Mouse (Mus musculus): ENCODE measurements at regions not wholly inside any gene's neighbourhood (a gene's known extent, or its start where the extent isn't known, plus 50 kb on each side); places are given as distances from the start of the nearest gene placed in this dataset.

GRCm38 (mm10) chr14:110685247-110685646, 69.7 kb downstream of the Slitrk6 start:
- DNase-seq = no peak

GRCm38 (mm10) chr14:110679741-110680140, 75.2 kb downstream of the Slitrk6 start:
- DNase-seq = no peak

GRCm38 (mm10) chr14:110665712-110666111, 89.2 kb downstream of the Slitrk6 start:
- no peak for DNase-seq

DNA sequence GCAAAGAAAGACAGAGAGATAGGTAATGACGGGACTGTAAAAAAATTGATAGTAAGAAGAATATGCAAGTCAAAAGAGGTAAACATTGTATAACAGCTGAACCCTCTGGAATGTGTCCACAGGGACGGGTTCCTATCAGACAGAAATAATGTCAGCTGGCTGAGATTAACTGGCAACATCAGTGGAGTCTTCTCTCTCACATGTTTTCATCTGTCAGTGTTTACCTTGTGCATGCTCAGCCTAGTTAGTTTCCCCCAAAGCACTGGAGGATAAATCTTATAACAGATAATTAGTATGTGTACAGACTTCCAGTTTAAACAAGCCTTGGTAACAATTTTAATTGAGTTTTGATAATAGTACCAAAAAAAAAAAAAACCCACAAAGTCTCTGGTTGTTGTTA, 91.7 kb downstream of the Slitrk6 start:
- no peak for DNase-seq

DNA sequence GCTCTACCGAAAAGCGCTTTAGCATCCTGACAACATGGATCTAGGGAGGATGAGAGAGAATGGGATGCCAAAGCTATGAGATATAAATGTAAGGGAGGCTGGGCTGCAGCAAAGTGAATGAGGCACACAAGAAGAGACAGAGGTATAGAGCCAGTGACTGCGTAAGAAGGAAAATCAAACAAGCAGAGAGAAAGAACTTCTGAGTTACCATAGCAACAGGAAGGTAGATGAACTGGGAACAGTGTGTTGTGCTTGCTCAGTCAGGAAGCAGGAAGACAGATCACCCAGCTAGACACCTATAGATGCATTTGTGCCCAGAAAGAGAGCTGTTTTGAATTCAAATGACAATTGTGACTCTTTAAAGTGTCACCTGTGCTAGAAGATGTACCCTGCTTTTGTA, 120.8 kb downstream of the Slitrk6 start:
- no peak for DNase-seq

DNA sequence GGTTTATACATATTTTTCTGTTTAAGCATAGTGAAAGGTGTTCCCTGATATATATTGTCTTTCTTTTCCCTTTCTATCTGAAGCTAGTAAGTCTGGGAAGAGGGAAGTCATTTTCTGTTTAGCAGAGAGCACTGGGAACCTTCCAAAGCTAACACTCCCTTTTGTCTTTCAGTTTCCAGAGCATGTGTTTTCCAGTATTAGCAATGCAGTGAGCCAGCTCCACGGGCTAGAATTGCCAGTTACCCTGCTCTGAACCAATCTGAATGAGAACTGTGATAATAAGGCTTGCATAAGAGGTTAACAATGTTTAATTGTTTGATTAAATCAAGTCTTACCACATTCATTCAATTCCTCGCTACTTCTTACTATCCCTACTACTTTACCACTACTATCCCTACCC, 131.2 kb downstream of the Slitrk6 start:
- DNase-seq = peak in 1 of 2 experiments; percentile 2

GRCm38 (mm10) chr14:110618496-110618920, 136.4 kb downstream of the Slitrk6 start:
- no peak for DNase-seq

- DNase-seq = no peak
These were observed 138.5 kb downstream of the Slitrk6 start for GRCm38 (mm10) chr14:110616447-110616846.

GRCm38 (mm10) chr14:110580311-110580710, 174.6 kb downstream of the Slitrk6 start:
- DNase-seq = no peak

DNA sequence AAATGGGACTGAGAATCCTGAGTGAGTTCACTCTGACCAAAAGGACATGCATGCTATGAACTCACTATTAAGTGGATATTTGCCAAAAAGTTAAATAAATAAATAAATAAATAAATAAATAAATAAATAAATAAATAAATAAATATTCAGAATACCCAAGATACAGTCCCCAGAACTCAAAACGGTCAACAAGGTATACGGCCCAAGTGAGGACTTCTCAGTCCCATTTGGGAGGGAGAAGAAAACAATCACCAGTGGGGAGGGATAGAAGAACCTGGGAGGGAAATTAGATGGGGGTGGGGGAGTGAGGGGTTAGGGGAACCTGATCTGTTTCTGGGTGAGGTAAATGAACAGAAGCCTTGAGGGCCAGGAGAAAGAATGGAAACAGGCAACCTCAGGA, 184.2 kb downstream of the Slitrk6 start:
- no peak for DNase-seq

DNA sequence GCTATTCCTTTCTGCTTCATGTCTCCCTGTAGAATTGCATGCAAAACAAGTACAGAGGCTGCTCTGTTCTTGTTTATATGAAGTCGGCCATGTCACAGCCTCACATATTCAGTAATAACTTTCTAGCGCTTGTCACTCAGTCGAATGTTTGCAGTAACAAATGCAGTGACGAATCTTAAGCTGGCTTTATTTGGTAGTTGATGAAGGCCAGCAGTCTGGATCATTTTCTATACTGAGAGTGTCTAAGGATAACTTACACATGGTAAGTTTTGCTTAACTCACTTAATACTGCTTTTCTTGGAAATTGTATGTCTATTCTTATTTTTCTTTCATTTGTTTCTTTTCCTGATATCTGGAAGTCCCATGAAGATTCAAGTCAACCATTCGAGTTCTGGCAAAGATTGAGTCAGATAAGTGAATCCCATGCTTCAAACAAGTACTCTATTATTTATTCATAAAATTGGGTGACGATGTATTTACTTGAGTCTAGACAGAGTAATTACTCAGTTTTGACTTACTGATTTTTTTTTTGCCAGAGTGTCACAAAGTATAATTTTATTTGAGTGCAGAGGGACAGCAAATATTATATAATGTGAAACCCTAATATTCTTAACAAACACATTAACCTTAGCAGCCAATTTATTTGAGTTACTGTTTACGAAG, 189.0 kb downstream of the Slitrk6 start:
- no peak for DNase-seq

DNA sequence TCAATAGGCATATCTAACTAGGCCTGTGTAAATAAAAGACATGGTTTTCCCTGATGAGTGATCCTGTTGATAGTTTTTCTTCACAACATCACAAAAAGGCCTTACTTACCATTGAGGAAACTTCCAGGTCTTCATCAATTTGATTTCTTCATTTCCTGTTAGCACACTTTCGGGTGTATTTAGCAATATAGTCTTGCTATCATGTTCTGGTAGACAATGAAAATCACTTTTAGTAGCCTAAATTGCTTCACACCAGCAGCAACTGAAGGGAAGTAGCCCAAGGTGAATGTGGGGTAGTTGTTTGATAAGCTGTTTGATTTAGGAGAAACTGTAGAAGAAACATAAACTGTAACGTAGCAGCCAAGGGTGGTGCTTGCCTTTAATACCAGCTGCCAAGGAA, 190.3 kb downstream of the Slitrk6 start:
- no peak for DNase-seq

DNA sequence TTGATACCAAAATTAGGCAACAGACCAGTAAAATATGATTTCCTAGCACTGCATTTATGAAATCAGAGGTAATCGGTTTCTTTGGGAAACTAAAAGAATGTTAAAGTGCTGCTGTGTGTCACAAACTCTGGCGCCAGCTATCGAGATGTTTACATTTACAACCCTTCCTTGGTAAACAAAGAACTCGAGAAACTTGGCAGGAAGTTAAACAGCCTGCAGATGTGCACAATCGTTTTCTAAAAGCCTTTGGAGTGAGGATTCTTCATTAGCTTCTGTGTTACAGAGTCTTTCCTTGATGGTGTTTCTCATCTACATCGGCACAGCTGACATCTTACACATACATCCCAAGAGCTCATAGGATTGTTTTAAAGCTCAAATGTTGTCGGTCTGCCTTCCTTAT, 209.7 kb downstream of the Slitrk6 start:
- no peak for DNase-seq

- DNase-seq = no peak
These were observed 211.4 kb downstream of the Slitrk6 start for GRCm38 (mm10) chr14:110543303-110544134.

DNA sequence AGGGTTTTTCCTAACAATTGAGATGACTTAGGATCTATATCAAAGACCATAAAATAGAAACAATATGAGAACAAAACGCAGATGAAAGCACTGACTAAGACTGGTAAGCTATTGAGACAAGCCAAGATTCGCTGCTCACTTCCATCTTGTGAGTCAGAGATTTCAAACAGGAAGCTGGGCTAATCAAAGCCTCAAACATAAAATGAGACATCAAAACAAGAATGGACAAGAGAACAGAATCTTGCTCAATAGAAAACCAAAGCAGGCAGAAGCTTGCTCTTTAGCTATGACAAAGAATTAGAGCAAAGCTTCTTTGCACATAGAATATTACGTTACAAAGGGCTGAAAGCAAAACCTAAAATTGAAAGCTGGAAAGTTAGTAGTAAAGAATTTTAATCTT, 227.6 kb downstream of the Slitrk6 start:
- DNase-seq = no peak

DNA sequence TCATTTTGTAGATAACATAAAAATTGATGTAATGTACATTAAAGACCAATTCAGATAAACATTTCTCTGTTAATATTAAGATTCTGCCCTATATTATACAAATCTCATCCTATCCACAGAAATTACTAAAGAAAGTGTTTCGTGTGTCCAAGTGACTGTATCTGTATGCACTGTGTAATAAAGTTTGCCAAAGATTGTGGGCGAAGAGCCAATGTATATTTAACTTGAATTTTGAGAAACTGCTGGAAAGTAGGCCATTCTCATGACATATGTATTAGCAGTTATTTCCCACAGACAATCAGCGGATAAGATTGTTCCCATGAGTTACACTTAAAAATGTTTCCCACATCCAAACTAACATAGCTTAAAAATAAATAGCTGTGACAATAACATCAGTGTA, 269.9 kb downstream of the Slitrk6 start:
- no peak for DNase-seq

DNA sequence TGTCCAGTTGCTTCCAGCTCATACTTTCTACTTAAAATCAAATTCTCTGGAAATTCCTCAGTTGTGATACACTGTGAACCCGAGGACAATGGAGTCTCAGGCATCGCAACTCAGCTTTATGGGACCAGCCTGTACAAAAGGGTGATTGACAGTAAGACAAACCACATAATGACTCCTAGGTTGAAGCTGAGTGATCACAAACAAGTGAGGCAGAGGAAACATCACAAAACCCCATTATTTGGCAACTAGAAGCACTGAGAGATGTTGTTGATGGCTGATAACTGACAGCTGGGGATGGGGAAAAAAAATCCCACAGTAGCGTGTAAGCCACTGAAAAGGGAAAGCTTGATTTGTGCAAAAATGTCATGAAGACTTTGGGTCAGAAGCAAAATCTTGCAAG, 282.2 kb downstream of the Slitrk6 start:
- DNase-seq = no peak

- DNase-seq = no peak
These were observed 282.8 kb downstream of the Slitrk6 start for GRCm38 (mm10) chr14:110472176-110472575.

DNA sequence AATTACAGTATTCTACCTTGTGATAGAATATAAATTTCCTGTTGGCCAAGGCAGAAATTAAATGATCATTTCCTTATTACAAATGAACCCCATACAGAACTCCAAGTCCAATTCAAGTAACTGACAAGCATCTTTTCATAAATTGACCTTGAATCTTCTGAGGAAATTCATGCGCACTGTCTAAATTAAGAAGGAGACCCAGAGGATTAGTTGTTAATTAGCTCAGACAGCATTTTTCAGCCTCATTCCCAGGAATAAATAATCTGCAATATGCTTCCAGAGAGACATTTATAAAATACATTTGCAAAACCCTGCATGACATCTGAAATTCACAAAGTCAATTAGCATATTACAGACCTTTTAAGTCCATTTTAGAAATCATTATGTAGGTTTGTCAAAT, 284.2 kb downstream of the Slitrk6 start:
- no peak for DNase-seq

- peak in 1 of 2 experiments; percentile 10 for DNase-seq
These were observed 286.3 kb downstream of the Slitrk6 start for GRCm38 (mm10) chr14:110468457-110469311.
